Mouse (Mus musculus) kidney, adult 2 months (tissue): Measurements from ENCODE around the gene Tpsb2. TPM values are rescaled to one million over a fixed set of nuclear protein-coding genes. Genes with fewer than 3 reads are reported as not detected.
A peak's percentile ranks its signal among the peaks of the same experiment; 100 is the strongest.

Experiments
- DNase-seq: peaks from one replicate; pipeline ENCODE4 v3.0.0; 2021
- H3K27ac ChIP-seq: fragments of 200-500 bp; 2 replicates; pipeline ENCODE4 v1.5.1; 2012; ENCODE audit warnings: low read depth, low read length, control low read depth, inconsistent platforms; ENCODE audit not compliant: insufficient read depth
- H3K27me3 ChIP-seq: fragments of 200-500 bp; replicated peaks from 2 replicates; pipeline ENCODE4 v1.6.1; 2012; ENCODE audit warnings: mild to moderate bottlenecking, moderate library complexity, low read length, inconsistent platforms; ENCODE audit not compliant: control insufficient read depth, insufficient read depth
- H3K36me3 ChIP-seq: fragments of 200-500 bp; 2 replicates; pipeline ENCODE4 v1.6.1; 2012; ENCODE audit warnings: mild to moderate bottlenecking, moderate library complexity, low read length, inconsistent platforms; ENCODE audit not compliant: control insufficient read depth, insufficient read depth
- H3K4me1 ChIP-seq: fragments of 200-500 bp; 2 replicates; pipeline ENCODE4 v1.6.1; 2011; ENCODE audit warnings: low read length; ENCODE audit not compliant: control insufficient read depth, insufficient read depth
- H3K4me3 ChIP-seq: fragments of 200-500 bp; 2 replicates; pipeline ENCODE4 v1.5.1; 2011; ENCODE audit warnings: mild to moderate bottlenecking, low read depth, low read length, control low read depth; ENCODE audit not compliant: insufficient read depth
- CTCF ChIP-seq: fragments of 200-500 bp; conservative IDR thresholded peaks from 2 replicates; pipeline ENCODE4 v1.5.1; 2011; ENCODE audit warnings: low read depth, mild to moderate bottlenecking, control low read depth, low read length, moderate library complexity, mixed read lengths; ENCODE audit not compliant: insufficient read depth, insufficient read length
- POLR2A ChIP-seq: fragments of 200-500 bp; IDR thresholded peaks from one replicate; pipeline ENCODE4 v1.6.1; 2011; ENCODE audit warnings: low read depth, low read length, control low read depth
- WGBS: fragments of 180-500 bp; shearing (Covaris S2); methylation state at CpG from one replicate; pipeline ENCODE4 v1.1.7; 2018; 5-methylcytosine and 5-hydroxymethylcytosine counted together
- polyA plus RNA-seq: library from polyadenylated mRNA; depleted of rRNA; stranded (reverse); fragments of >200 nt; gene quantifications from 2 replicates; pipeline ENCODE4 v1.2.3, GENCODE M21; 2012

Tpsb2 gene
- polyA plus RNA-seq, 1 experiment: 2.4 TPM

- DNase-seq: no peak
- TF ChIP-seq POLR2A (no peak), CTCF (no peak)
- WGBS: 13% methylated on average over 10 of the region's 10 CpGs
- H3K27ac ChIP-seq: no peak overlapping the region
- no peaks in the 10 kb centered on the region for H3K27me3 ChIP-seq
- no peak overlapping the region for H3K4me3 ChIP-seq
- 0 out of 2 replicates have a peak, but pooled peaks cover 3% of the 10 kb centered on the region for H3K4me1 ChIP-seq
- H3K36me3 ChIP-seq: no peaks in the 10 kb centered on the region
Observed at GRCm38 (mm10) chr17:25405224-25405895, 39.3 kb downstream of the Tpsb2 start.

GRCm38 (mm10) chr17:25406011-25406441 is 39.9 kb downstream of the Tpsb2 start:
- TF ChIP-seq CTCF (0 out of 2 replicates have a peak, but pooled peaks have one; percentile 14), POLR2A (no peak)
- H3K4me1 ChIP-seq: 0 out of 2 replicates have a peak, but pooled peaks cover 3% of the 10 kb centered on the region
- no peaks in the 10 kb centered on the region for H3K27me3 ChIP-seq
- H3K36me3 ChIP-seq: no peaks in the 10 kb centered on the region
- H3K27ac ChIP-seq: no peak overlapping the region
- WGBS: 37% methylated on average over 6 of the region's 6 CpGs
- H3K4me3 ChIP-seq: no peak overlapping the region
- no peak for DNase-seq

- whole genome bisulfite sequencing: 81% methylated on average over 4 of the region's 4 CpGs
- Histone ChIP-seq H3K36me3 (no peaks in the 10 kb centered on the region), H3K27ac (no peak overlapping the region), H3K27me3 (no peaks in the 10 kb centered on the region), H3K4me3 (no peak overlapping the region), H3K4me1 (0 out of 2 replicates have a peak, but pooled peaks cover 3% of the 10 kb centered on the region)
- no peak for DNase-seq
- no peak for TF ChIP-seq CTCF
- TF ChIP-seq POLR2A: no peak
Observed at GRCm38 (mm10) chr17:25407352-25407751, 41.2 kb downstream of the Tpsb2 start.

- 0 out of 2 replicates have a peak, but pooled peaks cover 3% of the 10 kb centered on the region for H3K4me1 ChIP-seq
- DNase-seq: no peak
Observed at GRCm38 (mm10) chr17:25408302-25408999, 42.3 kb downstream of the Tpsb2 start.

GRCm38 (mm10) chr17:25409621-25410020 is 43.5 kb downstream of the Tpsb2 start:
- TF ChIP-seq CTCF: no peak
- no peak for TF ChIP-seq POLR2A
- Histone ChIP-seq H3K4me3 (no peak overlapping the region), H3K27me3 (no peaks in the 10 kb centered on the region), H3K4me1 (0 out of 2 replicates have a peak, but pooled peaks cover 7% of the 10 kb centered on the region), H3K27ac (no peak overlapping the region), H3K36me3 (no peaks in the 10 kb centered on the region)
- DNase-seq: no peak
- 71% methylated on average over 7 of the region's 7 CpGs for WGBS

More at GRCm38 (mm10) chr17:25408302-25408999, 42.3 kb downstream of the Tpsb2 start:
- no peaks in the 10 kb centered on the region for H3K27me3 ChIP-seq
- no peak overlapping the region for H3K4me3 ChIP-seq
- no peak overlapping the region for H3K27ac ChIP-seq
- WGBS: 83% methylated on average over 7 of the region's 7 CpGs
- H3K36me3 ChIP-seq: no peaks in the 10 kb centered on the region
- no peak for TF ChIP-seq POLR2A
- no peak for TF ChIP-seq CTCF

- H3K36me3 ChIP-seq: no peaks in the 10 kb centered on the region
- WGBS: 78% methylated on average over 6 of the region's 6 CpGs
- H3K27me3 ChIP-seq: no peaks in the 10 kb centered on the region
- TF ChIP-seq POLR2A (no peak), CTCF (no peak)
- H3K27ac ChIP-seq: no peak overlapping the region
- H3K4me3 ChIP-seq: no peak overlapping the region
- no peak for DNase-seq
- H3K4me1 ChIP-seq: 0 out of 2 replicates have a peak, but pooled peaks cover 7% of the 10 kb centered on the region
Observed at GRCm38 (mm10) chr17:25410180-25410579, 44.1 kb downstream of the Tpsb2 start.

GRCm38 (mm10) chr17:25410786-25411185 is 44.7 kb downstream of the Tpsb2 start:
- H3K27ac ChIP-seq: no peak overlapping the region
- no peaks in the 10 kb centered on the region for H3K27me3 ChIP-seq
- 0 out of 2 replicates have a peak, but pooled peaks cover 3% of the 10 kb centered on the region for H3K4me1 ChIP-seq
- no peak for TF ChIP-seq CTCF
- TF ChIP-seq POLR2A: no peak
- H3K36me3 ChIP-seq: no peaks in the 10 kb centered on the region
- DNase-seq: no peak
- 27% methylated on average over 7 of the region's 7 CpGs for WGBS
- no peak overlapping the region for H3K4me3 ChIP-seq
